Mouse (Mus musculus): ENCODE measurements around the gene Gpr39.

- TF ChIP-seq CTCF (IDR thresholded peaks at IDR 0.05; ENCODE audit: control insufficient read depth, insufficient read depth, low read length) (no peak), POLR2A (IDR thresholded peaks at IDR 0.05; ENCODE audit: borderline replicate concordance, control insufficient read depth, low read depth, low read length) (no peak)
Observed at GRCm38 (mm10) chr1:125669035-125669434, 7.8 kb upstream of the Gpr39 start.

Data from bone marrow, adult 2 months (tissue).